ENCODE assay signal across 12 mouse cellular contexts in genomic region chr19:42529992-42530437, GRCm38 (mm10). TPM values are rescaled to one million over a fixed set of nuclear protein-coding genes. Genes with fewer than 3 reads are reported as not detected.
DNase-seq lines count a peak whose midpoint lies in the region; ATAC-seq lines count a peak whose summit lies in the region.
"Had no signal": no experiment of that assay in that cellular context is flagged by ENCODE, and none has a peak within 500 bp of the region (broad histone marks: within the 10 kb centered on the region; RNA-seq: fewer than 3 reads in every experiment).

No protein-coding gene starts in this region.

- no peaks in the 10 kb centered on the region for H3K36me3 ChIP-seq in kidney, embryonic 16.5 days (ENCODE audit: insufficient read depth, low read length)
- H3K36me3 ChIP-seq: embryonic facial prominence, embryonic 15.5 days; hindbrain, embryonic 12.5 days had no signal

- H3K4me3 ChIP-seq in kidney, embryonic 16.5 days (ENCODE audit: low read length) = no peak overlapping the region
- H3K4me3 ChIP-seq: embryonic facial prominence, embryonic 15.5 days; hindbrain, embryonic 12.5 days had no signal

- H3K27ac ChIP-seq in kidney, embryonic 16.5 days (ENCODE audit: low read length) = no peak overlapping the region
- H3K27ac ChIP-seq: embryonic facial prominence, embryonic 15.5 days; hindbrain, embryonic 12.5 days had no signal

- no peak overlapping the region for H3K9ac ChIP-seq in kidney, embryonic 16.5 days (replicated peaks; ENCODE audit: low read length)
- H3K9ac ChIP-seq: embryonic facial prominence, embryonic 15.5 days; hindbrain, embryonic 12.5 days had no signal

- peak; percentile 15 for DNase-seq in adrenal gland, postnatal 25 days
- DNase-seq in adrenal gland, postnatal 4 days (ENCODE audit: low spot score in 2 of 2) = no peak
- DNase-seq in kidney, postnatal 10 days = peak; percentile 43
- DNase-seq in kidney, postnatal 36 days = peak; percentile 49 to 63
- DNase-seq in lung, postnatal 36 days = peak; percentile 42
- DNase-seq in thymus, postnatal 36 days = no peak
- DNase-seq in right cerebral cortex, postnatal 36 days (ENCODE audit: low spot score in 2 of 2) = no peak
- DNase-seq: right cerebral cortex, postnatal 4 days had no signal

- no peaks in the 10 kb centered on the region for H3K9me3 ChIP-seq in kidney, embryonic 16.5 days (ENCODE audit: low read length)
- H3K9me3 ChIP-seq: embryonic facial prominence, embryonic 15.5 days; hindbrain, embryonic 12.5 days had no signal

- H3K27me3 ChIP-seq in kidney, embryonic 16.5 days (ENCODE audit: insufficient read depth, low read length) = no peaks in the 10 kb centered on the region
- H3K27me3 ChIP-seq: embryonic facial prominence, embryonic 15.5 days; hindbrain, embryonic 12.5 days had no signal

- no peak for ATAC-seq in kidney, embryonic 16.5 days (ENCODE audit: low FRiP score, low TSS enrichment)
- ATAC-seq: forebrain, embryonic 16.5 days had no signal

- H3K4me1 ChIP-seq in kidney, embryonic 16.5 days (ENCODE audit: insufficient read depth, low read length) = peaks cover 8% of the 10 kb centered on the region
- H3K4me1 ChIP-seq: embryonic facial prominence, embryonic 15.5 days; hindbrain, embryonic 12.5 days had no signal

- WGBS in kidney, embryonic 16.5 days = 41% methylated on average over 9 of the region's 9 CpGs

- no peak overlapping the region for H3K4me2 ChIP-seq in kidney, embryonic 16.5 days (replicated peaks; ENCODE audit: low read depth, low read length)
- H3K4me2 ChIP-seq: embryonic facial prominence, embryonic 15.5 days; hindbrain, embryonic 12.5 days had no signal

RNA-seq across cellular contexts. Expression of gene R3hcc1l, which starts 11.5 kb away (rescaled TPM):
- total RNA-seq in adrenal gland, postnatal 25 days (2021) = 21.1 and 30.9 TPM in 2 replicates
- 10 to 100 TPM; 26.6 to 26.9 TPM for total RNA-seq in adrenal gland, postnatal 4 days (2021)
- polyA plus RNA-seq in kidney, embryonic 16.5 days (2015; fragmentation: Nextera tagmentation; extraction: Ambion mirVana) = 19.2 and 22.7 TPM in 2 replicates

Comparison
In these comparisons a context has a peak if more than half of its experiments do, and no peak if none do; other contexts are left out.
1. DNase-seq: peak in adrenal gland, postnatal 25 days (single experiment), kidney, postnatal 10 days (single experiment), kidney, postnatal 36 days (2 of 2) and lung, postnatal 36 days (single experiment); none in adrenal gland, postnatal 4 days (0 of 2), thymus, postnatal 36 days (0 of 2) and right cerebral cortex, postnatal 36 days (0 of 2).